Mouse (Mus musculus) gastrocnemius, adult 18-20 months (tissue): Measurements from ENCODE around the gene Drg1. TPM values are rescaled to one million over a fixed set of nuclear protein-coding genes. Genes with fewer than 3 reads are reported as not detected.

ENCODE experiments used
- DNase-seq: peaks from one replicate; pipeline ENCODE4 v3.0.0; 2021; ENCODE audit warnings: low spot score
- total RNA-seq, 2 experiments: library from RNA; stranded (reverse); gene quantifications; 2 replicates each; pipeline ENCODE4 v1.2.3; 2021

Gene Drg1
- total RNA-seq, 2 experiments from 2014 or later = 44.5 to 45.0 TPM

DNA sequence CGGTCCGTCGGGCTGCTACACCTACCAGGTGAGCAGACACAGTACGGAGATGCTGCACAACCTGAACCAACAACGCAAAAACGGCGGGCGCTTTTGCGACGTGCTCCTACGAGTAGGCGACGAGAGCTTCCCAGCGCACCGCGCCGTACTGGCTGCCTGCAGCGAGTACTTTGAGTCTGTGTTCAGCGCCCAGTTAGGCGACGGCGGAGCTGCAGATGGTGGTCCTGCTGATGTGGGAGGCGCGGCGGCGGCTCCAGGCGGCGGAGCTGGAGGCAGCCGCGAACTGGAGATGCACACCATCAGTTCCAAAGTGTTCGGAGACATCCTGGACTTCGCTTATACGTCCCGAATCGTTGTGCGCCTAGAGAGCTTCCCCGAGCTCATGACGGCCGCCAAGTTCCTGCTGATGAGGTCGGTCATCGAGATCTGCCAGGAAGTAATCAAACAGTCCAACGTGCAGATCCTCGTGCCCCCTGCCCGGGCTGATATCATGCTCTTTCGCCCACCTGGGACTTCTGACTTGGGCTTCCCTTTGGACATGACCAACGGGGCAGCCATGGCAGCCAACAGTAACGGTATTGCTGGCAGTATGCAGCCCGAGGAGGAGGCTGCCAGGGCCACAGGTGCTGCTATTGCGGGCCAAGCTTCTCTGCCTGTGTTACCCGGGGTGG is 24.6 kb upstream of the Drg1 start:
- DNase-seq = no peak

DNA sequence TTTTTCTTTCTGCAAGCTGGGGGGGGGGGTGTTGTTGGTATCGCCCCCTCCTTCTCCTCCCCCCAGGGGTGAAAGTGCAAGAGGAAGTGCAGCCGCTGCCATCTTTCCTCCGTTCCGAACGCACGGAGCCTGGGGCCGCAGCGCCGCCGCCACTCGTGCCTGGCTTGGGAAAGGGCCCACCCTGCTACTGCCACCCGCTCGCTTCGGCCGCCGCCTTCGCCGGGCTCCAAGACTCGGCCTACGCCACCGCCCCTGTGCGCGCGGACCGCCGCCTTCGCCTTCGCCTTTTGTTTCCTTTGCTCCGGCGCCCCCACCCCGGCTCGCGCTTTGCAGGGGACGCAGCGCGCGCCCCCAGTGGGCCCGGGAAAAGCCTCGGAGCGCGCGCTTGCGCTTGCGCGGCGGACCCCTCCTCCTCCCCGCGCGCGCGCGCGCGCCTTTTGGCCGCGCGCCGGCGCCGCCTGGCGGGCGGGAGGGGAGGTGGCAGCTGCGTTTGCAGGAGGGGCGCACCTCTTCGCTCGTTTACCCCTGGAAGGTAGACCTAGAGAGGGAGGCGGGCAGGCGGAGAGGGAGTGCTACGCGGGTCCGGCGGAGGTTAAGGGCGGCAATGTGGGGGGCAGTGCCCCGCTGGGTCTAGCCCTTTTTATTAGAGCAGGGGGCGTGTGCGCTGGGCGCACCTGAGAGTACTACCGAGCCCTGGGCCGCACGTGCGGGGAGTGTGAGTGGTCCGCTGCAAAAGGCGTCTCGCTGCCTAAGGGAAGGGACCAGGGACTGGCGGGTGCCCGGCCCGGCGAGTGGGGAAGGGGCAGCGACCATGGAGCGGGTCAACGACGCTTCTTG is 23.8 kb upstream of the Drg1 start:
- peak; percentile 77 for DNase-seq

DNA sequence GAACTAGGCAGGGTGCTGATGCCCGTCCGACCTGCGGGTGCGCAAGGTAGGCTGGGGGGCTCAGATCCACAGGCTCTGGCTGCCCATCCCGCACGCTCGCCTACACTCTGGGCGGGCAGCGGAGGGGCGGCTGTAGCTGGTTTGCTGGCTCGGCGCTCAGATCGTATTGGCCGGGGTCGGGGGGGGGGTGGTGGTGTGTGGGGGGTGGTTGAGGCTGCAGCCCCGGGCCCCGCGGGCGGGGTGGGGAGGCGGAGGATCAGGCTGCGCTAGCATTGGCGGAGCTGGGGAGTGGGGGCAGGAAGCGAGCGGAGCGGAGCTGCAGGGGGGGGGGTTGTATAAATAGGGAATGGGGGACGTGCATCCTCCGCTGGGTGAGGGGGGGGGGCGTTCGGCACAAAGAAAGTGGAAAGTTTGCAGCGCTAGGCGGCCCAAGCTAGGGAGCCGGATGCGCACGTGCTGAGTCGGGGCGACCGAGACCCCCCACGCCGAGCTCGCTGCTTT is 23.1 kb upstream of the Drg1 start:
- peak; percentile 58 for DNase-seq

DNA sequence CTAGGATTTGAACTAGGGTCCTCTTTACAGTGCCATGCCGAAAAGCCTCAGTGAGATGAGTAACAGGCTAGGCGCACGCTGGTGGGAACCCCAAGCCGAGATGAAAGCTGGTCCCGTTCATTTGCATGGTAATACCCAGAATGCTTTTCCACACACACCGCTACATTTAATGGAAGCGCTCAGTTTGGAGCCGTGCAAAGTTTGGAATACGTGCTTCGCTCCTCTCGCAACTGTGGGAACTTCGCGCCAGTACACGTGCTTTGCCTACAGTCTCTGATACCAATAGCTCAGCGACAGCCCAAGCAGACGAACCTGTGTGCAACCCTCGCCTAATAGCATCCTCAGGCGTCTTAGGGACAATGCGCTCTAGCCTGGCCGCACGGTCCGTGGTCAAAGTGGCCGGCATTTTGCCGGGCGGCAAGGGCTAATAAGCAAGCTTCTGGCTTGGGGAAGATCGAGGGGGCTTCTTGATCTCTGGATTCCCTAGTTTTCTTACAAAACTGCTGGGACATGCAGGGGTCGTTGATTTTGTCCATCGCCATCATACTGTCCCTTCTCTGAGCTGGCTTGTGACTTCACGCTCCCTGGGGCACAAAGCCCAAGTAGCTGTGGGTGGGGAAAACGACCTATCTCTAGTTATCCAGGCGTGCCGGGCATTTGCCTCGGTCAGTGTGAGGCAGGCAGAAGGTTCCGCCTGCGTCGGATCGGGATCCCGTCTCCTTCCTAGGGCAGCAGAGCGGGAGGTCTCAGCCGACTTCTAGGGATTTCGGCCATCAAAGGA is 22.5 kb upstream of the Drg1 start, which contains the start of gene Patz1:
Gene Patz1, plus strand, starts transcription at position 354 of the 781 bp plus-strand sequence.
- no peak for DNase-seq

DNA sequence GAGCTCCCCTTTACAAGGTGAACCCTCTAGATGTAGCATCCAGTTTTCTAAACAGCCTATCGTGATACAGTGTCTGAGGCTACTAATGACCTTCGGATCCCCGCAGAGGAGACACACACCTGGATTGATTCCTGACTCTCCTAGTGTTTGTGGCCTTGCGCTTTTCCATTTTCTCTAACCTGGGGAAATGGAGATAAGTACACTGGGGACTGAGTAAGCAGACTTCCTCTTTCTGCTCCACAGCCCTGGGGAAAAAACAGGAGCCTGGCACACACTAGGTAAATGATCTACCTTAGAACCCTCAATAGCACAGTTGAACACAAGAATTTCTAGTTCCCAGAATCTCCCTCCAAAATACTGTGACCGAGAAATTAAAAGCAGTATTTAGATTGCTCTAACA is 21.7 kb upstream of the Drg1 start:
- no peak for DNase-seq

DNA sequence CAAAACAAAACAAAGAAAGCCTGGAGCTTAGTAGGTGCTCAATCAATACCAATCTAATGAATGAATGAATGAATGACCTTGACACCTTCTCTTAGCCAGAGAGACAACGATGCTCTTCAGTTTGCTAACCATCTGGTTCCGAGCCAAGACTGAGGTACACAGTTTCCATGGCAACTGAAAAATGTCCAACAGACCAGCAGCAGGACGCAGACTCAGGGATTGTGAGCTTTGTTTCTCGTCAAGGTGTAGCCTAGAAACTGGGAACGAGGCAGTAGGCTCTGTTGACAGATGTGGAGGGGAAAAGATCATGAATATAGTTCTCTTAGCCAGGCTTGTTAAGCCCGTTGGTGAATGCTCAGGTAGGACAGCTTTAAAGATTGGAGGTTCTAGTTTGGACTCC is 20.9 kb upstream of the Drg1 start:
- DNase-seq = no peak

DNA sequence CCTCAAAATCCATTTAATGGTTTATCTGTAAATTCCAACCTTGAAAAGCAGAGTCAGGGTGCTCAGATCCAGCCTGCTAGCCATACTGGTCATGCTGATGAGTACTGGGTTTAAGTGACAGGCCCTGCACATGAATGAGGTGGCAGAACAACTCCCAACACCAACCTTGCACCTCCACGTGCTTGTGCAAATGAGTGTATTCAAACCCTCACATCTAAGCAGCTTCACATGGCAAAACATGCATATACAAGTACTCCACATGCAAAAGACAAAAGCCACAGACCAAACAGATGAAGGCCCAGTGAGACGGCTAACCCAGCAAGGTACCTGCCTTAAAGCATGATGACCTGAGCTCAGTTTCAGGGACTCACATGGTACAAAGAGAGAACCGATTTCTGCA is 19.7 kb upstream of the Drg1 start:
- DNase-seq = no peak

DNA sequence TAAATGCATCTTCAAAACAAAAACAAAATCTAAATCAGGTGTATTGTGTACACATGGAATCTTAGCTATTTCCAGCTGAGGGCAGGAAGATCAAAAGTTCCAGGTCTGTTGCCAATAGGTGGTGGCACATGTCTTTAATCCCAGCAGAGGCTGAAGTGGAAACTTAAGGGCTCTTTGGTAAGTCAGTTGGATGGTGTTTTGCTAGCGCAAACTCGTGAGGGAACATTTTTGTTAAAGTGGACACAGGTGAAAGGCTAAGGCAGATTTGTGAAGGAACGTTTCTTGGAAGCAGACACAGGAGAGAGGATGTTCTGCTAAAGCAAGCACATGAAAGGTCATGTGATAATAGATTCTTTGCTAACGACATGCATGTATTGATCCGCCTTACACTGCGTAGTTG is 17.4 kb upstream of the Drg1 start:
- DNase-seq = no peak

DNA sequence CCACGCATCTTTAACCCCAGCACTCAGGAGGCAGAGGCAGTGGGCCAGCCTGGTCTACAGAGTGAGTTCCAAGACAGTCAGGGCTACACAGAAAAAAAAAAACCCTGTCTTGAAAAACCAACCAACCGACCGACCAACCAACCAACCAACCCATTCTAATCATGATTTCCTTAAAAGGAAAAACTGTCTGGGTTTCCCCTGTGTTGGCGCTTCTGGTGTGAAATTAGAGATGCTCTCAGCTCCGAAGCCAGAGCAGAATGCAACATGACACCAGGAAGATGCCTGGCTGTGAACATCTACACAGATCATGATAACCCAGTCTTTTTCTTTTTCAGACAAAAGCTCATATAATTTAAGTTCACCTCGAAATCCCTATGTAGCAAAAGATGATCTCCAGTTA is 16.7 kb upstream of the Drg1 start:
- no peak for DNase-seq

DNA sequence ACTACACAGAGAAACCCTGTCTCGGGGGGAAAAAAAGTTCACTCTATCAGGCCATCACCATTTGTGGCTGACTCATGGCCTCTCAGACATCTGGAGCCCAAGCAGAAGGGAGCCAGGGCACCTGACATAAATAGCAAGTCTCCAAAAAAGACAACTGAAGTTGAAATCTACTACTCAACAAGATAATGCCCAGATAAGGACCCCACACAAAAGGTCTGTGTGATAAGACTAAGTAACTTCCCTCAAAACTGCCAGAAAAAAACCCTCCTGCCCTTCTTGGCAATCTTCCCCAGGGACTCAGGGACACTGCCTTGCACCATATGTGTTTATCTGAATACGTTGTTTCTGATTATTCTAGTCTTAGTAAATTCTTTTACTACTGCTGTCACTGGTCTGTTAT is 13.5 kb upstream of the Drg1 start:
- DNase-seq = no peak

DNA sequence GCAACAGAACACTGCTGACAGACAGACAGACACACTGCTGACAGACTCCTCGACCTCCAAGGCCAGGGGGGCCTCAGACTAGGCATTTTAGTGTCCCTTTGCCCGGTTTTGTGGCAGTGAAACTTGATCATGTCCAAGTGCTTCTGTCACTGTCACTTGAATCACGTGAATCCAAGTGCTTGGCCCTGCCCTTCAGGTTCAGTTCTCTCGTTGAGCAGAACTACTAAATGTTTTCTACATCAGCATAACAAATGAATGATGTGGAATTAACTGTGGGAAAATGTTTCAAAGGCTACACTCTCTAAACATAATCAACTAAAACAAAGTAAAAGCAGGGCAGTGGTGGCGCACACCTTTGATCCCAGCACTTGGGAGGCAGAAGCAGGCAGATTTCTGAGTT is 12.1 kb upstream of the Drg1 start:
- DNase-seq = no peak

DNA sequence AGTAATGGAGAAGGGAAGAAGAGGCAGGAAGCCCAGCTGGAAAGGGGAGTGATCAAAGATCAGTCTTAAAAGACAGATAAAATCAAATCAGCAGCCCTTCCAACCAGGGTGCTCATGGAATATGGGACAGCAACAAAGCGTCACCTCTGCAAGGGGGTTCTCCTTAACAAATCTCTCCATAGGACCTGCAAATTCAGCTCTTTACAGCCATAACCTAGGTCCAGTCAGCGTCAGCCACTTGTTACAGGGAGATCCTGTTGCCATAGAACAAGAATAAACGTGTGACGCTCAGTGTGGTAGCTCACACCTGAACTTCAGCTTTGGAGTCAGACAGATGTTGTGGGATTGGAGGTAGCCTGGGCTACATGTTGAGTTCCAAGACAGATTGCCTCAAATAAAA is 3.0 kb upstream of the Drg1 start:
- no peak for DNase-seq

DNA sequence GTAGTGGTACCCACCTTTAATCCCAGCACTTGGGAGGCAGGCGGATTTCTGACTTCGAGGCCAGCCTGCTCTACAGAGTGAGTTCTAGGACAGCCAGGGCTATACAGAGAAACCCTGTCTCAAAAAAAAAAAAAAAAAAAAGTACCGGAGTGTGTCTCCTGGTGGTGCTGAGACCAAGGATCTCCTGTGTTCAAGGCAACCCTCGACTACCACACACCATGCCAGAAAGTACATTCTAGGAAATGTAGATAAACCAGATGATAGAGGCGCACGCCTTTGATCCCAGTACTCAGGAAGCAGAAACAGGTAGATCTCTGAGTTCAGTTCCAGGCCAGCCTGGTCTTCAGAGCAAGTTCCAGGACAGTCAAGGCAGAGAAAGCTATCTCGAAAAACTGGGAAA is 918 bp upstream of the Drg1 start:
- no peak for DNase-seq

DNA sequence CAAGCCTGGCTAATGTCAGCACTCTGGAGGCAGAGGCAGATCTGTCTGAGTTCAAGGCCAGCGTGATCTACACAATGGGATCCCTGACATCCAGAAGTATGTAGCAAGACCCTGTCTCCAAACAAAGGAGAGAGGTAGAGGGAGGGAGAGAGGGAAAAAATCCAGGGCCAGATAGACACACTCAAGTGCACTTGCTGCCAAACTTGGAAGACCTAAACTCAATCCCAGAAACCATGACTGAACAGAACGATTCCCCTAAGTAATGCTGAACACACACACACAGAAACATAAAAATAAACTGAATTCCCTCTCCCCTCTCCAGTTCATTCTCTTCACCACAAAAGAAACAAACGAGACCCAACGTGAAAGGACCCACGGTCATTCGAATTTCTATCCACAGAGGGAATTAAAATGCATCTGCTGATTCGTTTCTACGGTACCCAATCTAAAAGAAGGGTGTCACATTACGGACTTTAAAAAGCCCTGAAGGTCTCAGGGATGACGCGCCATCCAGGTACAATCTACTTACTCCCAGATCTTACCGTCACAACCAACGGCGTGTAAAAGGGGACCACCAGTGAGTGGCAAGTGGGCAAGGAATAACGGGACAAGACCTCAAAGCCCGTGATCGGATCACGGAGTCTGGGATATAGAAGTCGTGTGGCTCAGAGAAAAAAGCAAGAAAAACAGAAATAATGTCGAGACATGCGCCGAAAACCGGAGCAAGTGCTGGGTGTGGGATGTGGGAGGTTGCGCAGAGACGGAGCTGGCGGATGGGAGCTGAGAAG is 730 bp downstream of the Drg1 start:
- no peak for DNase-seq

DNA sequence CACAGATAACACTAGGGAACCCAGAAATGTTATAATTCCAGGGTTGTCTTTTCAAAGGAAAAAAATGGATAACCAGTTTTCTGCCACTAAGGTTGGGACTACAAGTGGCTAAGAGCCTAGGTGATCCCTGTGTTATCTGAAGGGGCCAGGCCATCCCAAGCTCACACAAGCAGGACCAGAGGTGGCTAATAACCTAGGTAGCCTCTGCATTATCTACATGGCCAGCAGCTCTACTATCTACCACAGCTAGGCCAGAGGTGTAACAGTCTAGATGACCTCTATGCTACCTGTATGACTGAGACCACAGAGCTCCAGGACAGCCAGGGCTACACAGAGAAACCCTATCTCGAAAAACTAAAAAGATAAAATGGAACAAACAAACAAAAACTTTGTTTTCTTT is 6.7 kb downstream of the Drg1 start:
- DNase-seq = no peak

DNA sequence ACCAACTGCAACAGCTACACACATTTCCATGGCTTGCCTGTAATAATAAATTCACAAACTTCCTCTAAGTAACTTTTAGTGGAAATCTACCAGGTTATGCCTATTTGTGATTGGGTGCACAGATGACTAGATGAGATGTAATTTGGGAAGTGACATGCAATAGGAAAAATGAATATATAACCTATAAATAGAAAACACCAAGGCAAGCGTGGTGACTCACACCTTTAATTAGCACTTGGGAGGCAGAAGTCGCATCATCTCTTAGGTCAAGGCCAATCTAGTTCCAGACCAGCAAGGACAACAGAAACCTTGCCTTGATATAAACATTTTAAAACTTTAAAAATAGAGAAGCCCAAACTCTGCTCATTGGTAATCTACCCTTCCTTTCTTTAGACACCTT is 18.8 kb downstream of the Drg1 start:
- peak; percentile 24 for DNase-seq

DNA sequence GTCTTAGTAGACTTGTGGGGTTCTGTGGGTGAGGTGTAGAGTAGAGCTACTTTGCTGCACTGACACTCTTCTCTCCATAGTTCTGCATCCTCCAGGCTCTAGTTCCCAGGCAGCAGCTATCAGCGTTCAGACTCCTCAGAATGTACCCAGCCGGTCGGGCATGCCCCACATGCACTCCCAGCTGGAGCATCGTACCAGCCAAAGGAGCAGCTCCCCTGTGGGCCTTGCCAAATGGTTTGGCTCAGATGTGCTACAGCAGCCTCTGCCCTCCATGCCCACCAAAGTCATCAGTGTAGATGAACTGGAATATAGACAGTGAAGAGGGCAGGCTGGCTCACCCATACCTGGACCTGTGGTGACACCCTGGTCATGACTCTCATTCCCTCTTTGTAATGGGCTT is 22.4 kb downstream of the Drg1 start:
- DNase-seq = no peak

DNA sequence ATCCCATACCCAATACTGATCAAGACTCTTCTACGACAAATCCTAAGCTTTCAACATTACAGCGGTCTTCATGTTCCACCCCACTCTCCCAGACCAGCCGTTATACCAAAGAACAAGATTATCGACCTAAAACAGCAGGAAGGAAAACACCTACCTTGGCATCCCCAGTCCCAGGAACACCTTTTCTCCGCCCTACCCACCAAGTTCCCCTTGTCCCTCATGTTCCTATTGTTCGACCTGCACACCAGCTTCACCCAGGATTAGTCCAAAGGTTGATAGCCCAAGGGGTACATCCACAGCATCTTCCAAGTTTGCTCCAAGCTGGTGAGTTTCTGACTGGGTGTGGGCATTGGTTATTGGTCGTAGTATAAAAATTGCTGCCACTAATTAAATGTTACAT is 23.8 kb downstream of the Drg1 start:
- no peak for DNase-seq

DNA sequence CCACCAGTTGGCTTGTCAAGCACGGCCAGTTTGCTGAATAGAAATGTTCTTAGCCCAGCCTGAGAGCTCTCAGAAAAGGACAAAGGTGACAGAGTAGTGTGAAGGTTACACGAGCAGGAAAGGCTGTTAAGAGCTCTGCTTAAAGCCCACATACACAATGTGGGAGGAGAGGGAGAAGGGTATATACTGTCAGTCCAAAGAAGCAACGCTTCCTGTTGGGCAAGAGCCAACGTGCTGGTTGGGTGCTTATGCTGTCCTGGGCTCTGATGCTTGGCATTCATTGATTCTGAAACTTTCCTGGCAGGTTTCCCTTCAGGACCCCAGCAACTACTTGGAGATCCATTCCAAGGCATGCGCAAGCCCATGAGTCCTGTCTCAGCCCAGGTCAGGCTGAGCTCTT is 30.9 kb downstream of the Drg1 start:
- DNase-seq = no peak

DNA sequence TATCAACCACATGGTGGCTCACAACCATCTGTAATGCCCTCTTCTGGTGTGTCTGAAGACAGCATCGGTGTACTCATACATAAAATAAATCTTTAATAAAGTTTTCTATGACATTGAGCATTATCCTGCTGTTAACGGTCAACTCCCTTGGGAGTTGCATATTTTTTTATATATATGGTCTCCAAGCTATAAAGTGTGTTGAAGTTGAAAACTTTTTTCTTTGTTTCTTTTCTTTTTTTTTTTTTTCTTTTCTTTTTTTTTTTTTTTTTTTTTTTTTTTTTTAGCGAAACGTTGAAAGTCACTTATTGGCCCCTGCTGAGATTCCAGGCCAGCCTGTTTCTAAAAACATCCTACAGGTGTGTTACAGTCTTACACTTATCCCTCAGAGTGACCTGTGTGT is 32.5 kb downstream of the Drg1 start:
- no peak for DNase-seq

DNA sequence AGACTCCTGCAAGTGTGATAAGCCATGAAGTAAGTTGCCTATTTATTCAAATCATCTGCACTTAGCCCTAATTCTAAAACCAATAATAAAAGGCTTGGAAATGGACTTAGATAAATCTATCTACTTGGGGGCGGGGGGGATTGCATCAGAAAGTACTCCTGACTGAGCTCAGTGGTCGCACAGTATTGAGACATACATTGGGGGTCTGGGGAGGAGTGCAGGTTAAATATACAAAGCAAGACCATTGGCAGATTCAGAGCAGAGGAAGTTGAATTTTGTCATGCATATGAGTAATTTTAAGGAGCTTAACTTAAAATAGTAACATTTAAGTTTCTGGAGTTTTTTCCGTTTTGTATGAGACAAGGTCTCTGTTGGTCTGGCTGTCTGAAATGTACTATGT is 34.0 kb downstream of the Drg1 start:
- DNase-seq = no peak
